Mouse (Mus musculus): ENCODE results near the gene Zfp619. TPM values are rescaled to one million over a fixed set of nuclear protein-coding genes. Genes with fewer than 3 reads are reported as not detected.

Zfp619 gene
- polyA plus RNA-seq (2016; fragmentation: Nextera tagmentation; extraction: Ambion mirVana), result 2.2 and 2.4 TPM in 2 replicates

GRCm38 (mm10) chr7:39517616-39518177 is at the start of gene Zfp619:
Gene Zfp619 (plus strand): TSS chr7:39517766.
- under 1% methylated on average over 43 of the region's 43 CpGs for WGBS
- Histone ChIP-seq H3K27me3 (ENCODE audit: insufficient read depth, poor library complexity, severe bottlenecking) (no peaks in the 10 kb centered on the region), H3K9me3 (peaks cover 19% of the 10 kb centered on the region; the same call in 1 of the 2 replicates), H3K36me3 (peaks cover 12% of the 10 kb centered on the region), H3K27ac (peak within 1 kb of the TSS; percentile 98), H3K4me3 (peak within 1 kb of the TSS; percentile 67), H3K4me1 (replicated peaks) (peaks cover 3% of the 10 kb centered on the region)
- peak; percentile 95 for DNase-seq (ENCODE audit: low spot score)

- DNase-seq (ENCODE audit: low spot score), result no peak
- H3K9me3 ChIP-seq, result peaks cover 20% of the 10 kb centered on the region
- H3K4me1 ChIP-seq (replicated peaks), result no peaks in the 10 kb centered on the region
- H3K27ac ChIP-seq, result no peak overlapping the region
- H3K4me3 ChIP-seq, result no peak overlapping the region
- H3K36me3 ChIP-seq, result peaks cover 51% of the 10 kb centered on the region
- WGBS, result 94% methylated on average over 2 of the region's 2 CpGs
- H3K27me3 ChIP-seq (ENCODE audit: insufficient read depth, poor library complexity, severe bottlenecking), result no peaks in the 10 kb centered on the region
These were observed 38.6 kb upstream of the Zfp619 start for GRCm38 (mm10) chr7:39479013-39479412.

GRCm38 (mm10) chr7:39484384-39484783 is 33.2 kb upstream of the Zfp619 start:
- Histone ChIP-seq H3K27ac (no peak overlapping the region), H3K9me3 (no peaks in the 10 kb centered on the region), H3K4me3 (no peak overlapping the region), H3K27me3 (ENCODE audit: insufficient read depth, poor library complexity, severe bottlenecking) (no peaks in the 10 kb centered on the region), H3K36me3 (0 out of 2 replicates have a peak, but pooled peaks cover 4% of the 10 kb centered on the region), H3K4me1 (replicated peaks) (0 out of 2 replicates have a peak, but pooled peaks cover 8% of the 10 kb centered on the region)
- 52% methylated on average over 6 of the region's 6 CpGs for WGBS
- no peak for DNase-seq (ENCODE audit: low spot score)

GRCm38 (mm10) chr7:39487159-39487853 is 30.3 kb upstream of the Zfp619 start:
- Histone ChIP-seq H3K9me3 (no peaks in the 10 kb centered on the region), H3K4me1 (replicated peaks) (0 out of 2 replicates have a peak, but pooled peaks cover 8% of the 10 kb centered on the region), H3K36me3 (no peaks in the 10 kb centered on the region), H3K27ac (peak overlapping the region; percentile 85), H3K27me3 (ENCODE audit: insufficient read depth, poor library complexity, severe bottlenecking) (no peaks in the 10 kb centered on the region), H3K4me3 (peak overlapping the region; percentile 60)
- WGBS, result 15% methylated on average over 23 of the region's 23 CpGs
- peak; percentile 58 for DNase-seq (ENCODE audit: low spot score)

GRCm38 (mm10) chr7:39487854-39488205 is 29.7 kb upstream of the Zfp619 start:
- Histone ChIP-seq H3K4me3 (peak overlapping the region; percentile 60), H3K27me3 (ENCODE audit: insufficient read depth, poor library complexity, severe bottlenecking) (no peaks in the 10 kb centered on the region), H3K9me3 (no peaks in the 10 kb centered on the region), H3K27ac (peak overlapping the region; percentile 85), H3K36me3 (no peaks in the 10 kb centered on the region), H3K4me1 (replicated peaks) (0 out of 2 replicates have a peak, but pooled peaks cover 8% of the 10 kb centered on the region)
- DNase-seq (ENCODE audit: low spot score), result no peak
- WGBS, result 35% methylated on average over 9 of the region's 9 CpGs

- Histone ChIP-seq H3K9me3 (peaks cover 24% of the 10 kb centered on the region), H3K36me3 (peaks cover 25% of the 10 kb centered on the region), H3K4me1 (replicated peaks) (no peaks in the 10 kb centered on the region), H3K27ac (no peak overlapping the region), H3K4me3 (no peak overlapping the region), H3K27me3 (ENCODE audit: insufficient read depth, poor library complexity, severe bottlenecking) (no peaks in the 10 kb centered on the region)
- DNase-seq (ENCODE audit: low spot score), result no peak
- WGBS, result 85% methylated on average over 3 of the region's 3 CpGs
These were observed 22.9 kb upstream of the Zfp619 start for GRCm38 (mm10) chr7:39494646-39495045.

GRCm38 (mm10) chr7:39504100-39504499 is 13.5 kb upstream of the Zfp619 start:
- 85% methylated on average over 1 of the region's 1 CpGs for WGBS
- H3K27ac ChIP-seq, result no peak overlapping the region
- no peaks in the 10 kb centered on the region for H3K36me3 ChIP-seq
- DNase-seq (ENCODE audit: low spot score), result no peak
- no peaks in the 10 kb centered on the region for H3K4me1 ChIP-seq (replicated peaks)
- no peaks in the 10 kb centered on the region for H3K27me3 ChIP-seq (ENCODE audit: insufficient read depth, poor library complexity, severe bottlenecking)
- peaks cover 20% of the 10 kb centered on the region for H3K9me3 ChIP-seq
- H3K4me3 ChIP-seq, result no peak overlapping the region

GRCm38 (mm10) chr7:39518362-39518761 is 796 bp downstream of the Zfp619 start:
- peaks cover 23% of the 10 kb centered on the region; the same call in 1 of the 2 replicates for H3K9me3 ChIP-seq
- H3K4me3 ChIP-seq, result peak overlapping the region; percentile 67
- peaks cover 3% of the 10 kb centered on the region for H3K4me1 ChIP-seq (replicated peaks)
- peaks cover 15% of the 10 kb centered on the region for H3K36me3 ChIP-seq
- peak overlapping the region; percentile 98 for H3K27ac ChIP-seq
- DNase-seq (ENCODE audit: low spot score), result peak; percentile 10
- H3K27me3 ChIP-seq (ENCODE audit: insufficient read depth, poor library complexity, severe bottlenecking), result no peaks in the 10 kb centered on the region
- WGBS, result 87% methylated on average over 12 of the region's 12 CpGs

- 96% methylated on average over 1 of the region's 1 CpGs for WGBS
- no peaks in the 10 kb centered on the region for H3K4me1 ChIP-seq (replicated peaks)
- no peak for DNase-seq (ENCODE audit: low spot score)
- H3K27me3 ChIP-seq (ENCODE audit: insufficient read depth, poor library complexity, severe bottlenecking), result no peaks in the 10 kb centered on the region
- no peak overlapping the region for H3K27ac ChIP-seq
- H3K9me3 ChIP-seq, result 0 out of 2 replicates have a peak, but pooled peaks cover 9% of the 10 kb centered on the region
- H3K36me3 ChIP-seq, result peaks cover 15% of the 10 kb centered on the region
- H3K4me3 ChIP-seq, result no peak overlapping the region
These were observed 6.3 kb downstream of the Zfp619 start for GRCm38 (mm10) chr7:39523703-39524424.

GRCm38 (mm10) chr7:39543151-39543550 is 25.6 kb downstream of the Zfp619 start:
- DNase-seq (ENCODE audit: low spot score), result no peak
- H3K9me3 ChIP-seq, result no peaks in the 10 kb centered on the region
- H3K27ac ChIP-seq, result no peak overlapping the region
- no peaks in the 10 kb centered on the region; the same call in 1 of the 2 replicates for H3K36me3 ChIP-seq
- no peak overlapping the region for H3K4me3 ChIP-seq
- H3K27me3 ChIP-seq (ENCODE audit: insufficient read depth, poor library complexity, severe bottlenecking), result no peaks in the 10 kb centered on the region
- peaks cover 11% of the 10 kb centered on the region; the same call in 1 of the 2 replicates for H3K4me1 ChIP-seq (replicated peaks)
- 86% methylated on average over 1 of the region's 1 CpGs for WGBS

GRCm38 (mm10) chr7:39544242-39545111 is 26.9 kb downstream of the Zfp619 start:
- H3K36me3 ChIP-seq, result no peaks in the 10 kb centered on the region
- H3K9me3 ChIP-seq, result no peaks in the 10 kb centered on the region
- under 1% methylated on average over 43 of the region's 43 CpGs for WGBS
- peak overlapping the region; percentile 94 for H3K27ac ChIP-seq
- H3K4me3 ChIP-seq, result peak overlapping the region; percentile 69
- H3K27me3 ChIP-seq (ENCODE audit: insufficient read depth, poor library complexity, severe bottlenecking), result no peaks in the 10 kb centered on the region
- DNase-seq (ENCODE audit: low spot score), result peak; percentile 86
- peaks cover 11% of the 10 kb centered on the region; the same call in 1 of the 2 replicates for H3K4me1 ChIP-seq (replicated peaks)

- Histone ChIP-seq H3K4me1 (replicated peaks) (peaks cover 11% of the 10 kb centered on the region; the same call in 1 of the 2 replicates), H3K27me3 (ENCODE audit: insufficient read depth, poor library complexity, severe bottlenecking) (no peaks in the 10 kb centered on the region), H3K9me3 (no peaks in the 10 kb centered on the region), H3K4me3 (peak overlapping the region; percentile 69), H3K27ac (peak overlapping the region; percentile 94), H3K36me3 (no peaks in the 10 kb centered on the region)
- 53% methylated on average over 10 of the region's 10 CpGs for WGBS
- DNase-seq (ENCODE audit: low spot score), result no peak
These were observed 27.6 kb downstream of the Zfp619 start for GRCm38 (mm10) chr7:39545134-39545533.

Measured in hindbrain, embryonic 10.5 days (tissue).